Mouse (Mus musculus) hindbrain, embryonic 13.5 days (tissue): Measurements from ENCODE around the gene Cmbl. TPM values are rescaled to one million over a fixed set of nuclear protein-coding genes. Genes with fewer than 3 reads are reported as not detected.

Experiments used
- ATAC-seq: fragments of 200-750 bp; cut with Nextera tagmentation; 2 replicates; pipeline ENCODE4 v1.8.0; 2017; ENCODE audit warnings: moderate TSS enrichment; ENCODE audit not compliant: low FRiP score
- H3K27ac ChIP-seq: fragments of 300-500 bp; sonication (generic); 2 replicates; pipeline ENCODE4 v1.5.1; 2015; ENCODE audit warnings: inconsistent platforms, mild to moderate bottlenecking, moderate library complexity
- H3K27me3 ChIP-seq: fragments of 300-500 bp; sonication (generic); 2 replicates; pipeline ENCODE4 v1.6.1; 2015; ENCODE audit warnings: mild to moderate bottlenecking, inconsistent platforms
- H3K36me3 ChIP-seq: fragments of 300-500 bp; sonication (generic); 2 replicates; pipeline ENCODE4 v1.6.1; 2015; ENCODE audit warnings: mild to moderate bottlenecking, inconsistent platforms
- H3K4me1 ChIP-seq: fragments of 300-500 bp; sonication (generic); replicated peaks from 2 replicates; pipeline ENCODE4 v1.6.1; 2015; ENCODE audit warnings: inconsistent platforms
- H3K4me2 ChIP-seq: fragments of 300-500 bp; sonication (generic); 2 replicates; pipeline ENCODE4 v1.6.1; 2015; ENCODE audit warnings: inconsistent platforms, mild to moderate bottlenecking, moderate library complexity
- H3K4me3 ChIP-seq: fragments of 300-500 bp; sonication (generic); 2 replicates; pipeline ENCODE4 v1.5.1; 2015; ENCODE audit warnings: mild to moderate bottlenecking, inconsistent platforms
- H3K9ac ChIP-seq: fragments of 300-500 bp; sonication (generic); 2 replicates; pipeline ENCODE4 v1.6.1; 2015; ENCODE audit warnings: mild to moderate bottlenecking, inconsistent platforms
- H3K9me3 ChIP-seq: fragments of 300-500 bp; sonication (generic); 2 replicates; pipeline ENCODE4 v1.6.1; 2016; ENCODE audit warnings: inconsistent platforms
- WGBS: fragments of 180-500 bp; shearing (Covaris S2); methylation state at CpG from one replicate; pipeline ENCODE4 v1.1.7; 2015; 5-methylcytosine and 5-hydroxymethylcytosine counted together
- polyA plus RNA-seq: library from polyadenylated mRNA; unstranded; fragments of >200 nt; fragmentation: Nextera tagmentation; extraction: Ambion mirVana; gene quantifications from 2 replicates; pipeline ENCODE4 v1.2.1, GENCODE M21; 2015

Cmbl gene
- polyA plus RNA-seq, 1 experiment from 2014 or later: 5.9 TPM

DNA sequence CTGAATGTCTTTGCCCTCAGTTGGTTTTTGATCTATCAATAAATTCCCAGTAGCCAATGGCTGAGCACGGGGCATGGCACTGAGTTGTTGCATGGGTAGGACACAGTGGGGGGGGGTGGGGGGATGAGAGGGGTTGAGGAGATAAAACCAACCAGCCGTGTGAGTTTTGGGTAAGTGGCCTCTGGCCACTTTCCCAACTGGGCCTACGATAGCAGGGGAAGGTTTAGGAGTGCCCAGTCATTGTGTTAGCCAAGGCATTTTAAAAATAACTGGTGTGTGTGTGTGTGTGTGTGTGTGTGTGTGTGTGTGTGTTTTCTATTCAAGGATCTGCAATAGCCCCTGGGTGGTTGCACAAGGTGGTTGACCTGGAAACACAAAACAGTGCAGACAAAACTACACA, 21.9 kb upstream of the Cmbl start:
- no peak overlapping the region for H3K27ac ChIP-seq
- peaks cover 23% of the 10 kb centered on the region for H3K4me1 ChIP-seq
- H3K36me3 ChIP-seq: no peaks in the 10 kb centered on the region
- no peaks in the 10 kb centered on the region for H3K27me3 ChIP-seq
- ATAC-seq: no peak
- WGBS: 9% methylated on average over 3 of the region's 3 CpGs
- no peak overlapping the region for H3K9ac ChIP-seq
- no peak overlapping the region for H3K4me3 ChIP-seq
- no peaks in the 10 kb centered on the region for H3K9me3 ChIP-seq
- H3K4me2 ChIP-seq: no peak overlapping the region

- ATAC-seq: no peak
- no peak overlapping the region for H3K4me3 ChIP-seq
- 73% methylated on average over 1 of the region's 1 CpGs for WGBS
Measured at GRCm38 (mm10) chr15:31545058-31545457, 20.1 kb upstream of the Cmbl start.

DNA sequence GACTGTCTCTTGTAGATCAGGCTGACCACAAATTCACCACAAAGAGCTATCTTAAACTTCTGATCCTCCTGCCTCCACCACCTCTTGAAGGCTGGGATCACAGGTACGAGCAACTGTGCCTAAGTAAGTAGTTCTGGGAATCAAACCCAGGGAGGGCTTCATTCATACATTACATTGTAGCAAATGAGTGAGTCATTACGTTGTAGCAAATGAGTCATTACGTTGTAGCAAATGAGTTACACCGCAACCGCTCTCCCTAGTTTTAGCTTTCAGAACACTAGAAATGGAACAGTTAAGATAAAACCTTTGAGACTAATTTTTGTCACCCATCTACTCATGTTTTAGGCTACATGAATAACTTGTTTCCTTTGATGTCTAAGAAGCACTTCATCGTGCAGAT, 18.9 kb upstream of the Cmbl start:
- WGBS: 90% methylated on average over 6 of the region's 6 CpGs
- peaks cover 15% of the 10 kb centered on the region for H3K4me1 ChIP-seq
- no peaks in the 10 kb centered on the region for H3K36me3 ChIP-seq

More at GRCm38 (mm10) chr15:31545058-31545457, 20.1 kb upstream of the Cmbl start:
- H3K36me3 ChIP-seq: no peaks in the 10 kb centered on the region
- H3K9me3 ChIP-seq: no peaks in the 10 kb centered on the region
- no peak overlapping the region for H3K9ac ChIP-seq
- H3K27me3 ChIP-seq: no peaks in the 10 kb centered on the region
- H3K27ac ChIP-seq: no peak overlapping the region
- H3K4me2 ChIP-seq: no peak overlapping the region
- H3K4me1 ChIP-seq: peaks cover 23% of the 10 kb centered on the region

GRCm38 (mm10) chr15:31547421-31547820, 17.8 kb upstream of the Cmbl start:
- WGBS: 77% methylated on average over 5 of the region's 5 CpGs
- Histone ChIP-seq H3K9ac (no peak overlapping the region), H3K9me3 (no peaks in the 10 kb centered on the region), H3K27me3 (no peaks in the 10 kb centered on the region), H3K4me2 (no peak overlapping the region), H3K4me1 (peaks cover 3% of the 10 kb centered on the region), H3K4me3 (no peak overlapping the region), H3K36me3 (no peaks in the 10 kb centered on the region), H3K27ac (no peak overlapping the region)
- ATAC-seq: no peak

More for the DNA sequence above, 18.9 kb upstream of the Cmbl start:
- H3K27me3 ChIP-seq: no peaks in the 10 kb centered on the region
- no peak for ATAC-seq
- H3K4me3 ChIP-seq: no peak overlapping the region
- H3K9me3 ChIP-seq: no peaks in the 10 kb centered on the region
- no peak overlapping the region for H3K27ac ChIP-seq
- no peak overlapping the region for H3K4me2 ChIP-seq
- H3K9ac ChIP-seq: no peak overlapping the region

- no peak overlapping the region for H3K27ac ChIP-seq
- H3K4me2 ChIP-seq: no peak overlapping the region
- ATAC-seq: no peak
- H3K4me3 ChIP-seq: no peak overlapping the region
- H3K9me3 ChIP-seq: no peaks in the 10 kb centered on the region
- no peaks in the 10 kb centered on the region for H3K27me3 ChIP-seq
- WGBS: 83% methylated on average over 4 of the region's 4 CpGs
- H3K4me1 ChIP-seq: no peaks in the 10 kb centered on the region
- H3K36me3 ChIP-seq: no peaks in the 10 kb centered on the region
- no peak overlapping the region for H3K9ac ChIP-seq
Measured at GRCm38 (mm10) chr15:31550381-31550780, 14.8 kb upstream of the Cmbl start.

- no peaks in the 10 kb centered on the region for H3K27me3 ChIP-seq
- no peaks in the 10 kb centered on the region for H3K9me3 ChIP-seq
- no peaks in the 10 kb centered on the region for H3K36me3 ChIP-seq
- H3K9ac ChIP-seq: no peak overlapping the region
- WGBS: 82% methylated on average over 2 of the region's 2 CpGs
- H3K4me2 ChIP-seq: no peak overlapping the region
- no peak for ATAC-seq
- no peak overlapping the region for H3K4me3 ChIP-seq
- H3K27ac ChIP-seq: no peak overlapping the region
- H3K4me1 ChIP-seq: no peaks in the 10 kb centered on the region
Measured at GRCm38 (mm10) chr15:31554855-31555254, 10.3 kb upstream of the Cmbl start.

DNA sequence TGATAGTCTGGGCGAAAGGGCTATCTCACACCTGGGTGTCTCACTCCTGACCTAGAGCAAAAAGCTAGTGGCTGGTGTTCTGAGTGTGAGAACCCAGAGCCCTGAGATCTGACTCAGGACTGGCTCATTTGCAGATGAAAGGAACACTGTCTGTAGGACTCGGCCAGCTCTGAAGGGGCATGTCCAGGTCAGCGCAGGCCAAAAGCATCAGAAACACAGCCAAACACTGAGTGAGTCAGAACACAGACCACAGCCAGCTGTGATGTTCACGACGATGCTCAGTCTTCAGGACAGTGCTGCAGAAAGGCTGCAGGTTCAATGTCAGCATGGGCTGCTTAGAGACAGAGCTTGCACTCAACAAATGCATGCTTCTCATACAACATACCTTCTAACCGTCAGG, 3.8 kb upstream of the Cmbl start:
- no peaks in the 10 kb centered on the region for H3K9me3 ChIP-seq
- H3K27me3 ChIP-seq: no peaks in the 10 kb centered on the region
- H3K36me3 ChIP-seq: no peaks in the 10 kb centered on the region
- no peak overlapping the region for H3K27ac ChIP-seq
- H3K4me1 ChIP-seq: no peaks in the 10 kb centered on the region
- H3K9ac ChIP-seq: no peak overlapping the region
- no peak overlapping the region for H3K4me3 ChIP-seq
- no peak overlapping the region for H3K4me2 ChIP-seq
- 54% methylated on average over 6 of the region's 6 CpGs for WGBS
- ATAC-seq: no peak

DNA sequence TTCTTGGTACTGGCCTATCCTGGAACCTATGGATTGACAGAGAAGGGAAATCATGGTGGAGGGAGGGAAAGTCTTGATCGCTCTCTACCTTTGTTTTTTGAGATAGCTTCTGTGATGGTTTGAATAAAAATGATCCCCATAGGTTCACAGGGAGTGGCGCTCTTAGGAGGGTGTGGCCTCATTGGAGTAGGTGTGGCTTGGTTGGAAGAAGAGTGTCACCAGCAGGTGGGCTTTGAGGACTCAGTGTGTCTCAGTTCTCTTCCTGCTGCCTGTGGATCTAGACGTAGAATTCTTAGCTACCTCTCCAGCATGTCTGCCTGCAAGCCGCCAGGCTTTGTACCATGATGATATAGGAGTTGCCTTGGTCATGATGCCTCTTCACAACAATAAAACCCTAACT, 3.2 kb upstream of the Cmbl start:
- no peak overlapping the region for H3K27ac ChIP-seq
- no peak overlapping the region for H3K4me2 ChIP-seq
- no peaks in the 10 kb centered on the region for H3K27me3 ChIP-seq
- ATAC-seq: no peak
- WGBS: 99% methylated on average over 4 of the region's 4 CpGs
- H3K4me1 ChIP-seq: no peaks in the 10 kb centered on the region
- H3K36me3 ChIP-seq: no peaks in the 10 kb centered on the region
- no peak overlapping the region for H3K4me3 ChIP-seq
- H3K9me3 ChIP-seq: no peaks in the 10 kb centered on the region
- H3K9ac ChIP-seq: no peak overlapping the region

- ATAC-seq: no peak
- no peaks in the 10 kb centered on the region for H3K27me3 ChIP-seq
- H3K4me2 ChIP-seq: no peak overlapping the region
- 86% methylated on average over 8 of the region's 8 CpGs for WGBS
- H3K9me3 ChIP-seq: no peaks in the 10 kb centered on the region
- no peak overlapping the region for H3K27ac ChIP-seq
- H3K36me3 ChIP-seq: no peaks in the 10 kb centered on the region
- H3K4me1 ChIP-seq: no peaks in the 10 kb centered on the region
- no peak overlapping the region for H3K4me3 ChIP-seq
- H3K9ac ChIP-seq: no peak overlapping the region
Measured at GRCm38 (mm10) chr15:31562847-31563246, 2.3 kb upstream of the Cmbl start.

GRCm38 (mm10) chr15:31563577-31564546, 1.3 kb upstream of the Cmbl start:
- Histone ChIP-seq H3K9ac (no peak overlapping the region), H3K4me1 (peaks cover 6% of the 10 kb centered on the region), H3K27ac (no peak overlapping the region), H3K4me3 (no peak overlapping the region), H3K9me3 (no peaks in the 10 kb centered on the region), H3K27me3 (no peaks in the 10 kb centered on the region), H3K4me2 (no peak overlapping the region), H3K36me3 (no peaks in the 10 kb centered on the region)
- WGBS: 73% methylated on average over 19 of the region's 19 CpGs
- ATAC-seq: no peak

DNA sequence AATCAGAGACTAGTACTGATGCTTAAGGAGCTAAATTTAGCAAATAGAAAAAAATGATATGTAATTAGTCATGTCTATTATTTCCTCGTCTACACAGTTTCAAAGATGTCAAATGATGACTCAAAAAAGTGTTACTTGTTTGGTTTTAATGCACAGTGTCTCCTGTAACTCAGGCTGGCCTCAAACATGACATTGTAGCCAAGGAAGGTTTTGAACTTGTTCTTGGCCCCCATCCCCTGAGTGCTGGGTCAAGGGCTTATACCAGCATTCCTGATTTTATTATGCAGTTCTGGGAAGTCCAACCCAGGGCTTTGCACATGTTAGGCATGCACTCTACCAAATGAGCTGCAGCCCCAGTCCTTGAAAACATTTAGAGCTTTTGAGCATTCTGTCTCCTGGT, 597 bp downstream of the Cmbl start:
- no peak overlapping the region for H3K4me2 ChIP-seq
- no peak overlapping the region for H3K27ac ChIP-seq
- no peak for ATAC-seq
- no peak overlapping the region for H3K4me3 ChIP-seq
- WGBS: 77% methylated on average over 1 of the region's 1 CpGs
- H3K36me3 ChIP-seq: no peaks in the 10 kb centered on the region
- no peaks in the 10 kb centered on the region for H3K27me3 ChIP-seq
- peaks cover 10% of the 10 kb centered on the region for H3K4me1 ChIP-seq
- H3K9ac ChIP-seq: no peak overlapping the region
- H3K9me3 ChIP-seq: no peaks in the 10 kb centered on the region

DNA sequence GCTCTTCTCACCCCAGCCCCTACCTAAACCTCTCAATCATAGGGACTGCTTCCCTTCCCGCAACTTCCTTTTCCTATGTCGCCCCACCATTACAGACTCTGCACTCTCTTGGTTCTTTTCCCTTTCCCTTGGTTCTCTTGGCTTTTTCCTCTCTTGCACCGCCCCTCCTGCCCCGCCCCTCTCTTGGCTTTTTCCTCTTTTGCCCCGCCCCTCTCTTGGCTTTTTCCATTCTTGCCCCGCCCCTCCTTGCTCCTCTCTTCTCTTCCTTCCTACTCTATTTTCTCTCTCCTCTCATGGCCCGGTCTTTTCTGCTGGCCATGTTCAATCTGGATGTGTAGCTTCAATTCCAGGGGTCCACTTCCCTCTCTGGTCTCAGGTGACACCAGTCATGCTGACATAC, 2.2 kb downstream of the Cmbl start:
- Histone ChIP-seq H3K4me3 (no peak overlapping the region), H3K4me1 (peaks cover 10% of the 10 kb centered on the region), H3K27ac (no peak overlapping the region), H3K36me3 (no peaks in the 10 kb centered on the region), H3K9me3 (no peaks in the 10 kb centered on the region), H3K9ac (no peak overlapping the region), H3K27me3 (no peaks in the 10 kb centered on the region), H3K4me2 (no peak overlapping the region)
- ATAC-seq: no peak
- WGBS: 62% methylated on average over 7 of the region's 7 CpGs

DNA sequence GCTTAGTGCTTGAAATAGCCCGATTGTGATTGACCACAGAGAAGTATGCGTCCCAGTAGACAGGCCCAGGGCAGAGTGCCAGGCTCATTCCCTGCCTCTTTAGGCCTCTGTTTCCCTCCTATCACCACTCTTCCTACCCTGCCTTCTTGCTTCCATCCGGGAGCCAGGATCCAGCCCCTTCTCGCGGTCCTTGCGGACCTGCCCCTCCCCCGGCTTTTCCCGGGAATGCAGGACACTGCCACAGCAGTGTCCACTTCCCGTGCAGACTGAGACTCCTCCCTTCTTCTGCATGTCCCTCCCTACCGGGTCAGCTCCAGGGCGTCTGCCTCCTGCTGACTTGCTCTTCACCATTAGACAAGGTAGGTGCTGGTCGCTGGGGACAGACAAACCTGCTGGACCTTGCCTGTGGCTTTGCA, 3.4 kb downstream of the Cmbl start:
- Histone ChIP-seq H3K27me3 (no peaks in the 10 kb centered on the region), H3K9ac (no peak overlapping the region), H3K9me3 (no peaks in the 10 kb centered on the region), H3K4me2 (no peak overlapping the region), H3K4me1 (peaks cover 10% of the 10 kb centered on the region), H3K4me3 (no peak overlapping the region), H3K27ac (no peak overlapping the region), H3K36me3 (no peaks in the 10 kb centered on the region)
- WGBS: 26% methylated on average over 12 of the region's 12 CpGs
- no peak for ATAC-seq
